Mouse (Mus musculus): ENCODE results near the gene Mfsd10.
"Not testable (repeated sequence)": the region's sequence is repeated elsewhere in the genome, so short reads cannot be mapped to it uniquely, and the experiment has no call there.

Mfsd10 gene

GRCm38 (mm10) chr5:34607100-34607880 lies 29.7 kb downstream of the Mfsd10 start:
- in situ Hi-C loops (cut with MboI, MseI) = no loop called here

GRCm38 (mm10) chr5:34604576-34604975 lies 32.4 kb downstream of the Mfsd10 start:
- in situ Hi-C loops (cut with MboI, MseI) = no loop called here

GRCm38 (mm10) chr5:34593202-34593727 lies 43.7 kb downstream of the Mfsd10 start:
- in situ Hi-C loops (cut with MboI, MseI) = no loop called here

- in situ Hi-C loops (cut with MboI, MseI) = no loop called here
Measured at GRCm38 (mm10) chr5:34592666-34593065, 44.3 kb downstream of the Mfsd10 start.

GRCm38 (mm10) chr5:34592224-34592623 lies 44.8 kb downstream of the Mfsd10 start:
- in situ Hi-C loops (cut with MboI, MseI) = not testable (repeated sequence)

GRCm38 (mm10) chr5:34591388-34592004 lies 45.5 kb downstream of the Mfsd10 start:
- in situ Hi-C loops (cut with MboI, MseI) = no loop called here

GRCm38 (mm10) chr5:34590702-34591101 lies 46.3 kb downstream of the Mfsd10 start:
- in situ Hi-C loops (cut with MboI, MseI) = no loop called here

GRCm38 (mm10) chr5:34590059-34590458 lies 47.0 kb downstream of the Mfsd10 start:
- in situ Hi-C loops (cut with MboI, MseI) = no loop called here

GRCm38 (mm10) chr5:34587881-34588280 lies 49.1 kb downstream of the Mfsd10 start:
- in situ Hi-C loops (cut with MboI, MseI) = no loop called here

GRCm38 (mm10) chr5:34585216-34585615 lies 51.8 kb downstream of the Mfsd10 start:
- in situ Hi-C loops (cut with MboI, MseI) = no loop called here
